Mouse (Mus musculus) liver, embryonic 14.5 days (tissue): Measurements from ENCODE around the gene Maml3.

Experiments used
- CTCF ChIP-seq: IDR thresholded peaks from 2 replicates; pipeline ENCODE4 v1.5.1; 2016; ENCODE audit warnings: antibody characterized with exemption, low read depth, control low read depth
- EP300 ChIP-seq: IDR thresholded peaks from 2 replicates; pipeline ENCODE4 v1.6.1; 2016; ENCODE audit warnings: antibody characterized with exemption, low read depth

DNA sequence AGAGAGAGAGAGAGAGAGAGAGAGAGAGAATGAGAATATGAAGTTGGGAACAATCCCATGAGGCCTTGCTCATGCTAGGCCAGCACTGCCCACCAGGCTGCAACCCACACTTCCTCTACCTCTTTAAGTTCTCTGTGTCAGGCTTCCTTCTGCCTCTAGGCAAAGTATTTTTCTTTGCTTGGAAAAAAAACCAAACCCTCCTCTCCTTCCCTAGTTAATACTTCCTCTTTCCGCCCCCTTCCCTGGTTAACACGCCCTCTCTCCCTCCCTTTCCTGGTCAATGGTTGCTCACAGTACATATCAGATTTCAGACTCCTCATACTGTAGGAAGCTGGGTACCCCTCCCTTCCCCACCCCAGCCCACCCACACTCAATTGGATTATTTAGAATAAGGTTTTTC is 245.7 kb downstream of the Maml3 start:
- TF ChIP-seq CTCF (no peak), EP300 (no peak)
